Mouse (Mus musculus): ENCODE data around the gene Slc8a1.

Gene Slc8a1

DNA sequence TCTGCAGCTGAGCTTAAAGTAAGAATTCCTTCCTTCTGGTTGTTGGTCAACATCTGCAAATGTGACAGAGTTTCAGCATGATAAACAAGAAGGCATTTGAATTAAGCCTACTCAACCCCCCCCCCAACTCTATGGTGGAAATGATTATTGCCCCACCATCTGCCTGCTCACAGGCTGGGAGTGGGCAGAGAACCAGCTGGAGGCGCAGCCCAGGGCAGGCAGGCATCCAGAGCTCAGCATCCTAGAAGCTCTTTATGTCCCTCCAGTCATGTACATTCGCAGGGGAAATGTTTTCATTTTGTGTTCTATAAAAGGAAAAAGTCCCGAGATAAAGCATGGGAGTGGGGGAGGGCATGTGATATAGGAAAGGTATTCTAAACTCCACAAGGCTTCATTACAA, 235.4 kb downstream of the Slc8a1 start:
- DNase-seq, result no peak

DNA sequence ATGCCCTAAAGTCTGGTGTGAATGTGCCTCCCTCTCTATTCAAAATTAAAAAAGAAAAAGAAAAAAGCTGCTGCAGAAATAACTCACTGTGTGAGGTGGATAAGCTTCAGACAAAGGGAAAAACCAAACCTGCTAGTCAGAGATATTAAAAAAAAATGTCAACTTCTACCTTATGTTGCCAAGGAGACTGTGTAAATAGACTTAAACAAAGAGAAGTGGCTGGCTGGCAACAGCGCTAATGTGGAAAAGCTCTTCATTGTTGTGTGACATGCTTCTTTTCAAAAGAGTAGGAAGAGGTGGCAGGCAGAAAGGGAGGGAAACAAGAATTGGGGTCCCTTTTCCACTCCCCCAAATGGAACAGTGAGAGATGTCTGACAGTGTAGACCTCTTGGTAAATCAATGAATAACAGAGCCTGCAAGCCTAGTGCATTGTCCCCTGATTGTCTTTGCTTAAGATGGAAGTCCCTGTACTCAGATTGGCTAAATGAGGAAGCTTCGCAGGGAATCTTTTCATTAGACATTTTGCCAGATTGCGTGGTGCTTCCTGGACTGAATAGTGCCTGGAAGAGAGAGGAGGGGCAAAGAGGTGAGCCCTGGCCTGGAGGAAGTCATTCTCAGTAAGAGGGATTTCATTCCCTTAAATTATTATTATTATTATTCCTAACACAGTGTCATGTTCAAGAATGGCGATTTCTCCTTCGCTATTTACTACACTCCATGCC, 237.3 kb downstream of the Slc8a1 start:
- DNase-seq, result peak; percentile 79

GRCm38 (mm10) chr17:81497919-81498318, 240.3 kb downstream of the Slc8a1 start:
- DNase-seq, result peak; percentile 66

DNA sequence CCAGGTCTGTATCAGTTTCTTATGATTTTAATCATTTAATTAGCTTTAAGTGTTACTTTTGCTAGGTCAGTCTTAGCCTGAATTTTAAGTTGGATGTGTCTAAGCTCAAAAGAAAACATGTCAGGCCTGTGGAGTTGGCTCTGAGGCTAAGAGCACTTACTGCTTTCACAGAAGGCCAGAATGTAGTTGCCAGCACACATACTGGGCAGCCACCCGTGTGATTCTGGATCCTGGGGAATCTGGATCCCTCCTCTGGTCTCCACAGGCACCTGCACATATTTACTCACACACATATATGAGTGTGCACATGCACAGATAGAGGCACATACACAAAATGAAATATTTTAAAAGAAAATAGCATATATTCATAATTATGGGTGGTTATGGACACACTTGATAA, 241.6 kb downstream of the Slc8a1 start:
- no peak for DNase-seq

DNA sequence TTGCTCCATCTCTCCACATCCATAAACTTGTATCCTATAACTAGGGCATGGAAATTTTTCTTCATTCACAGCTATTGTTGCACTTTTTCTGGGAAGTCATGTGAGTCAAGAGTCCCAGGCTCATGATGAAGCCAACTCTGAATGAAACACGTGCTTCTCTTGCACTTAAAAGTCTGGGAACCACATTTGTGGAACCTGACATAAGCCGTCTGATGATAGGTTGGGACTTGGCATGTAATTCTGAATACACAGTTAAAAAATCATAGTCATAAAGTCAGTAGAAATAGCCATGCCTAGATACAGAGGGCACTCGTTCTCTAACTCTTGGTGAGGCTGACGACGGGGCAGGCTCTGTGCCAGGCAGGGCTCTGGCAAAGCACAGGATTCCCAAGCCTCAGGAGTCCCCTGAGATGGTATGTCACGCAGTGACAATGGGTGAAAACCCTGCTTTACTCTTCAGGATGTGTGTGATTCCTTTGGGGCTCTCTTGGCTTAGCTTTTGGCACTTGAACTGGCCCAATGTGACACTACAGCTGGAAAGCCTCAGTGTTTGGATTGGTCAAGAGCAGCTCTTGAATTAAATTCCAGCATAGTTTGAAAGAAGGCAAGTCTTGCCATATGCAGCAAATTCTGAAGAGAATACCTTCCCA, 245.8 kb downstream of the Slc8a1 start:
- DNase-seq, result peak; percentile 61

DNA sequence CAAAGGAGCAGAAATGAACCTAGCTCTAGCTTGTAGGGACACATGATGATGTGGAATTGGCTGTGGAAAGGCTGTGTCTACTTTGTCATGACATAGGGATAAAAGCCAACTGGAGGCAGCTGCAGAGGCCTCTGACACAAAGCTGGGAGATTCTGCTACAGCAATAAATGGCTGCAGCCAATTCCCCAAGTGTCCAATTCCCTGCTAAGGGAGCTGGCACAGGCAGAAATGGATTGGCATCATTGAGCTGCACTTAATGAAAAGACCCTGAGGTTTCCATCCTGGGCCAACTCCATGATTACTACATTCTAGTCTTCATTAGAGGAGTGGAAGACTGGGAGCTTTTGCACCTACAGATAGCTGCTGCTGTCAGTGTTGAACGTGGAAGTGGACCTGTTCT, 251.8 kb downstream of the Slc8a1 start:
- no peak for DNase-seq

GRCm38 (mm10) chr17:81481843-81482490, 256.2 kb downstream of the Slc8a1 start:
- DNase-seq, result peak; percentile 35

GRCm38 (mm10) chr17:81480351-81481161, 257.6 kb downstream of the Slc8a1 start:
- peak; percentile 86 for DNase-seq

DNA sequence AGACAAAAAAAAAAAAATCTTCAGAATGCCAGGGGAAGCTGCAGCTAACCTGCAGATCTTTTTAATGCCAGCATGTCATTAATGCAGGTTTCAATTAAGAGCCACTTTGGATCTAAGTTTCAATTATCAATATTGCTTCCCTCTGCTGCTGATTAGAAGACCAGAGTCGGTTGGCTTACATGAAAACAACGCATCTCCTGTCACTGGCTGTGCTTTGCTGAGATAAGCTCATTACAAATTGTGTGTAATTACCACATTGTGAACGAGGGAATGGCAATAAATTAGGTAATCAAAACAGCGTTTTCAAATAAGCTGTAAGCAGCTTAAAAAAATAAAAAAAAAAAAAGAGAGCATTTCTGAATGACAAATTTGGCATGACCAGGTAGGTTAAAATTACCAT, 258.4 kb downstream of the Slc8a1 start:
- no peak for DNase-seq

GRCm38 (mm10) chr17:81477420-81477819, 260.8 kb downstream of the Slc8a1 start:
- peak; percentile 18 for DNase-seq

DNA sequence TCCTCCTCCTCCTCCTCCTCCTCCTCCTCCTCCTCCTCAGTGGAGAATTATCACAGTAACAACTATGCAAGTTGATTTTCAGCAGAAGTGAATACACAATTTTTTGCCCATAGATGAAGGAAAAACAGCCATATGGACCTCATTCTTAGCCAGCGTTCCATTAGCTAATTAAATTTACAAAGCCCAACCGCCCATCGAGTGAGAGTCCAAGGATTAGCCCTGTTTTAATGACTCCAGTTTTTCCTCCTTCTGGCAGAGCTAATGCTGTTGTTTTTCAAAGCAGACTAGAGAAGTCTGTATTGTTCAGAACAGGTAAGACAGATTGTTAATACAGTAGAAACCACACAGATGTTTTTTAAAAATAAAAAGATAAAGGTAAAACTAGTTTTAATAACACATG, 264.8 kb downstream of the Slc8a1 start:
- no peak for DNase-seq

- peak; percentile 52 for DNase-seq
Observed at GRCm38 (mm10) chr17:81468941-81469340, 269.2 kb downstream of the Slc8a1 start.

GRCm38 (mm10) chr17:81459379-81459778, 278.8 kb downstream of the Slc8a1 start:
- DNase-seq, result no peak

- no peak for DNase-seq
Observed at GRCm38 (mm10) chr17:81455977-81456376, 282.2 kb downstream of the Slc8a1 start.

DNA sequence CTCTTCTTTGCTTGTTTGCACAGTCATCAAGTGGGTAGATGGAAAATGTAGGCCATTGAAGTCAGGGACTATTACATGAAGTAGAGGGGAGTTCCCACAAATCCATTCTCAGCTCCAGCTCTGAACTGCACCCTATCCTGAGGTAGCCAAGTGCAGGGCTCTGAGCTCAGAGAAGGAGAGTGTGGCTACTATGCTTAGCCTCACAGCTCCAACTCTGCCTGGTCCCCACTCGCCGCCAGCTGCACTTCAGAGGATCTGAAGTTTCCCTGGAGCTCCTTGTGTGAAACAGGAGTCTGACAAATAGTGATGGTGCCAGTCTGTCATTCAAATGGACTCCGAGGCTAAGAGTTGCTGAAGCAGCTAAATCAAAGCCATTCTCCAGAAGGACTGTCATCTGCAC, 282.9 kb downstream of the Slc8a1 start:
- DNase-seq, result no peak

GRCm38 (mm10) chr17:81441463-81441862, 296.7 kb downstream of the Slc8a1 start, which contains the start of gene Gm11096:
Gene Gm11096, plus strand, starts transcription at chr17:81441763.
- no peak for DNase-seq

DNA sequence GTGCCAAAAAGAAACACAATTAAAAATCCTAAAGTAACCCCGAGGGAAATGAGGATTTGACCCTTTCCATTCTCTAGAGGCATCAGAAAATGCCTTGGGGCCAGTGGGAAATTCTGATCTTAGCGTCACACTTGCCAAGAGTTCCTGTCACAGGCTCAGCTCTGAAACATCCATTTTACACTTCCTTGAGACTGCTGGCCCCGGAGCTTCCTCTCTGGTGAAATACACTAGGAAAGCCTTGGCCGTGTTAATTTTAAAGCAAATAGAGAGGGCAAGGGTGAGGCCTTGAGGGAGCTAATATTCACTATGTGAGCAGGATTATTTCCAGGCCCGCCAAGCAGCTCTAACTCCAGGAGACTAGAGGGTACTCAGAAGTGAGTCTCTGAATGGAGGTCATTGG, 305.0 kb downstream of the Slc8a1 start:
- DNase-seq, result peak; percentile 16

GRCm38 (mm10) chr17:81432733-81433132, 305.4 kb downstream of the Slc8a1 start:
- DNase-seq, result no peak

- DNase-seq, result no peak
Observed at GRCm38 (mm10) chr17:81427245-81427644, 310.9 kb downstream of the Slc8a1 start.

DNA sequence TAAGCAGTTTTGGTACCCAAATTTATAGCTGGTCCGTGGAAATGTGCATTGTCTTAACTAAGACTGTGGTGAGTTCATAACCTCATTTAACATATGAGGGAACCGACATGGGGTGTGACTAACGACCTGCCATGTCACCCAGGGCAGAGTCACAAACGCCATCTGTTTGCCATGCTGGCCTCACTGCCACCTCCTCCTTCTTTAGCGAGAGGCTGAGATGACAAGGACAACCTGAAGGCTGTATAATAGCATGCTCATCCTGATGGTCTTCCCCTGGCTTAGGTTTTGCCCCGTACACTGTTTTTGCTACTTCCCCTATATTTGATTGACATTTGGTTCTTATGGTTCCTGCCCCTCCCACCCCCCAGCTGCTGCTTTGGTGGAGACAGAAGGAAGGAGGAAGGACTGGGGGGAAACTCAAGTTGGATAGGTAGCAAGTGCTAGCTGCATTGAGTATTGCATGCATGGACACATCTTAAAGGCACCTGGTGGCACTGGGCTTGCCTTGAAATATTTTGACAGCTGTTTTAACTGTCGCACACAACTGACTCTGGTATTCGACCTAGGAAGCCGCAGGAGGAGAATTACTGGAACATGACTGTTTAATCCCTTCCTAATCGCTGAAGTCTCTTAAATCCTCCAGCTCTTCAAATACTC, 313.8 kb downstream of the Slc8a1 start:
- DNase-seq, result no peak

DNA sequence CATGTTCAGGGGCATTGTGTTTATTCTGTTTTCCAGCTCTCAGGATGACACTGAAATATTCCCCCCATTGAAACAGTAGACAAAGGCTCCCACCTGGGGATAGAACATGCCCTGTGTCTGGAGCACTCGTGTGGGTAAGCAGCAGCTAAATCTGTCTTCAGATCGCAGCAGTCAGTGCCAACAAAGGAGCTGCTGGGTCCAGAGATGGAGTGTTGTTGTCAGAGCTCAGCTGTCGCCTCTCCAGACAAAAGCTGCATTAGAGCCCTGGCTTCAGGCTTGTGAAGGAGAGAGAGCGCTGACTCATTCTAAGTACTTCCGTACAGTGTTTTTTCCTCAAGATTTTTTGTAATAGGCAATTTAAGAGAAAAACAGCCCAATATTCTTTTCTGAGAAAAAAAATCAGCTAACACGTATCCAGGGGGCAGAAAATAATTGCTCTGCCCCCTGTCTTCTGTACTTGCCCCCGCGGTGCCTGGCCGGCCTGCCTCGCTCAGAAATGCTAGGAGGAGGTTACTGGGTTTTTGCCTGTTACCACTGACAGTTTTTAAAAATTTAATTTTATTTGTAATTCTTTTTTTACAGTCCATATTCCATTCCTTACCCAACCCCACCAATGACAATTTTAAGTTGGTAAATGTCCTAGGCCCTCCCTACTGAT, 318.2 kb downstream of the Slc8a1 start:
- peak; percentile 47 for DNase-seq
